Comparison of ENCODE assay signal across 9 mouse cellular contexts in the genomic region with DNA sequence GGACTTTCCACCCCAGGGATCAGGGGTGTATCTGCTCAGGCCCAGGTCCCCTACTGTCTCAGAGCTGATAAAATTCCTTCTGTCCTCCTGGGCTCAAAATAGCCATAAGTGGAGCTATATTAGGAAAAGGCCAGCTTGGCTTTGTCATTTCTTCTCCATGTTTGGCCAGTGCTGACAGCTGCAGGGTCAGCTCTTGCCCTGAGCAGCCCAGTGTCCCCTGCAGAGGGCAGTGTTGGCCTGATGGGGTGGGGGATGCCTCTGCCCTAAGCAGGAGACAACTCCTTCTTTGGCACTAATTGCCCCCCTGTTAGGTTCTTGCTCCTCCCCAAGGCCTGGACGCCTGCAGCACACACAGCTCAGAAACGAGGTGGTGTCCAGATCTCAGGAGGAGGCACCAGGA. TPM values are rescaled to one million over a fixed set of nuclear protein-coding genes. Genes with fewer than 3 reads are reported as not detected.
DNase-seq lines count a peak whose midpoint lies in the region; ATAC-seq and TF ChIP-seq lines count a peak whose summit lies in the region.
"Had no signal": no experiment of that assay in that cellular context is flagged by ENCODE, and none has a peak within 500 bp of the region (broad histone marks: within the 10 kb centered on the region; RNA-seq: fewer than 3 reads in every experiment).

No protein-coding gene starts in this region.

- no peak for TF ChIP-seq EP300 in ES-Bruce4 (IDR thresholded peaks at IDR 0.05; ENCODE audit: insufficient read depth, low read depth, low read length)

- H3K4me1 ChIP-seq in ES-Bruce4 (ENCODE audit: control insufficient read depth, insufficient read depth, low read length): no peaks in the 10 kb centered on the region
- peaks cover 78% of the 10 kb centered on the region for H3K4me1 ChIP-seq in heart, embryonic 12.5 days (replicated peaks)
- peaks cover 15% of the 10 kb centered on the region for H3K4me1 ChIP-seq in midbrain, embryonic 10.5 days

- peak; percentile 47 to 51 for DNase-seq in cerebellum, postnatal 10 days
- no peak for DNase-seq in cerebellum, postnatal 36 days
- DNase-seq in kidney, postnatal 4 days: peak; percentile 56 to 62
- no peak for DNase-seq in Muller cell, postnatal 12 days (ENCODE audit: inconsistent ontology term)
- no peak for DNase-seq in layer of hippocampus, adult 9-11 months
- DNase-seq in midbrain, embryonic 10.5 days (ENCODE audit: low spot score): no peak
- DNase-seq: right cerebral cortex, postnatal 25 days had no signal

- H3K27ac ChIP-seq in ES-Bruce4 (ENCODE audit: insufficient read depth, low read length): no peak overlapping the region
- H3K27ac ChIP-seq in heart, embryonic 12.5 days (ENCODE audit: poor library complexity, severe bottlenecking): peak overlapping the region; percentile 93
- no peak overlapping the region for H3K27ac ChIP-seq in midbrain, embryonic 10.5 days (replicated peaks)

- H3K27me3 ChIP-seq in ES-Bruce4 (ENCODE audit: control insufficient read depth, insufficient read depth, low read length, poor library complexity, severe bottlenecking): no peaks in the 10 kb centered on the region
- no peaks in the 10 kb centered on the region for H3K27me3 ChIP-seq in heart, embryonic 12.5 days (replicated peaks)
- peaks cover 6% of the 10 kb centered on the region; the same call in 1 of the 2 replicates for H3K27me3 ChIP-seq in midbrain, embryonic 10.5 days (ENCODE audit: low read depth, poor library complexity, severe bottlenecking)

- WGBS in heart, embryonic 12.5 days: 15% methylated on average over 2 of the region's 2 CpGs
- 46% methylated on average over 2 of the region's 2 CpGs for WGBS in midbrain, embryonic 10.5 days

- peak; percentile 72 for TF ChIP-seq CTCF in ES-Bruce4 (IDR thresholded peaks at IDR 0.05; ENCODE audit: low read depth, low read length)

- H3K4me2 ChIP-seq in heart, embryonic 12.5 days: no peak overlapping the region

- no peaks in the 10 kb centered on the region for H3K9me3 ChIP-seq in ES-Bruce4 (replicated peaks; ENCODE audit: control insufficient read depth, insufficient read depth, low read length, poor library complexity, severe bottlenecking)
- no peaks in the 10 kb centered on the region for H3K9me3 ChIP-seq in heart, embryonic 12.5 days (replicated peaks)
- no peaks in the 10 kb centered on the region for H3K9me3 ChIP-seq in midbrain, embryonic 10.5 days (replicated peaks)

- H3K4me3 ChIP-seq in ES-Bruce4 (ENCODE audit: low read depth, low read length): no peak overlapping the region
- no peak overlapping the region for H3K4me3 ChIP-seq in heart, embryonic 12.5 days
- H3K4me3 ChIP-seq in midbrain, embryonic 10.5 days: no peak overlapping the region

- no peak overlapping the region for H3K9ac ChIP-seq in ES-Bruce4 (ENCODE audit: low read depth, poor library complexity, severe bottlenecking)
- H3K9ac ChIP-seq in heart, embryonic 12.5 days: peak overlapping the region; percentile 43; the same call in 1 of the 2 replicates

- no peaks in the 10 kb centered on the region for H3K36me3 ChIP-seq in ES-Bruce4 (ENCODE audit: control insufficient read depth, insufficient read depth, low read length, poor library complexity, severe bottlenecking)
- peaks cover 46% of the 10 kb centered on the region for H3K36me3 ChIP-seq in heart, embryonic 12.5 days
- H3K36me3 ChIP-seq in midbrain, embryonic 10.5 days: no peaks in the 10 kb centered on the region

- no peak for TF ChIP-seq POLR2A in ES-Bruce4 (IDR thresholded peaks at IDR 0.05; ENCODE audit: insufficient read depth, low read length)

- ATAC-seq in heart, embryonic 12.5 days (ENCODE audit: insufficient number of reproducible peaks, low FRiP score): peak; percentile 65

RNA-seq across cellular contexts. Expression of a gene that starts 14.4 kb away (rescaled TPM):
- polyA plus RNA-seq in ES-Bruce4 (2011; ENCODE audit: insufficient read depth, insufficient read length, low read depth, missing spikeins): 3.4 and 4.0 TPM in 2 replicates
- polyA plus RNA-seq in heart, embryonic 12.5 days (2016; fragmentation: Nextera tagmentation; extraction: Ambion mirVana): 226 and 239 TPM in 2 replicates
- 0.02 TPM in 1 of 2 replicates, not detected in the other for polyA plus RNA-seq in midbrain, embryonic 10.5 days (2016; fragmentation: Nextera tagmentation; extraction: Ambion mirVana)

RNA-seq across cellular contexts. Expression of a gene that starts 25.9 kb away (rescaled TPM):
- not detected in 2 replicates for polyA plus RNA-seq in ES-Bruce4 (2011; ENCODE audit: insufficient read depth, insufficient read length, low read depth, missing spikeins)
- 4.3 and 4.9 TPM in 2 replicates for polyA plus RNA-seq in heart, embryonic 12.5 days (2016; fragmentation: Nextera tagmentation; extraction: Ambion mirVana)
- polyA plus RNA-seq in midbrain, embryonic 10.5 days (2016; fragmentation: Nextera tagmentation; extraction: Ambion mirVana): 0.12 and 0.35 TPM in 2 replicates

RNA-seq across cellular contexts. Expression of a gene that starts 51.5 kb away (rescaled TPM):
- polyA plus RNA-seq in ES-Bruce4 (2011; ENCODE audit: insufficient read depth, insufficient read length, low read depth, missing spikeins): not detected in 2 replicates
- polyA plus RNA-seq in heart, embryonic 12.5 days (2016; fragmentation: Nextera tagmentation; extraction: Ambion mirVana): not detected in 2 replicates
- polyA plus RNA-seq in midbrain, embryonic 10.5 days (2016; fragmentation: Nextera tagmentation; extraction: Ambion mirVana): not detected in 2 replicates

Comparison
In these comparisons a context has a peak if more than half of its experiments do, and no peak if none do; other contexts are left out.
1. DNase-seq: peak in cerebellum, postnatal 10 days (2 of 2) and kidney, postnatal 4 days (2 of 2); none in cerebellum, postnatal 36 days (0 of 2), Muller cell, postnatal 12 days (single experiment), layer of hippocampus, adult 9-11 months (single experiment) and midbrain, embryonic 10.5 days (single experiment).
2. RNA of a gene that starts 14.4 kb away (polyA plus RNA-seq): 226 to 239 TPM in heart, embryonic 12.5 days; 3.4 to 4.0 TPM in ES-Bruce4 and 0.02 TPM in midbrain, embryonic 10.5 days; every median in the first group is over 10 times any median in the second.